Mouse (Mus musculus): ENCODE data around the gene Clec2l.

Clec2l gene

GRCm38 (mm10) chr6:38718625-38719024, 55.8 kb downstream of the Clec2l start:
- DNase-seq (ENCODE audit: low spot score in 2 of 2) = no peak

DNA sequence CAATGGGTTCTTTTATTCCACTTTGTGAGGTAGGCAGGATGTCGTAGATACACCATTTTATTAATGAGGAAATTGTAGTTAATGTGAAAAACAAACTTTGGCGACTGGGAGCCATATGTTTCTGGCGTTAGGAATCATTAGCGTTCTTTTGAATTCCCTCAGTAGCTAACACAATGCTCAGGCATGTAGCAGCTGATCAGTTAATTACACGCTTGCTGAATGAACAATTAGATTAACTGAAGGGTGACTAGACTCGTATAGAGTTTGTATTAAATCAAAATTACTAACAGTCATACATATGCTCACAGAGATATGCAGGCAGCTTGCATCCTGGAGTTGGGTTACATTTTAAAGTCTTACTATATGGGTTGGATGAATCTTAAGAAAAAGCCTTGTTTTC, 56.4 kb downstream of the Clec2l start:
- DNase-seq (ENCODE audit: low spot score in 2 of 2) = no peak

DNA sequence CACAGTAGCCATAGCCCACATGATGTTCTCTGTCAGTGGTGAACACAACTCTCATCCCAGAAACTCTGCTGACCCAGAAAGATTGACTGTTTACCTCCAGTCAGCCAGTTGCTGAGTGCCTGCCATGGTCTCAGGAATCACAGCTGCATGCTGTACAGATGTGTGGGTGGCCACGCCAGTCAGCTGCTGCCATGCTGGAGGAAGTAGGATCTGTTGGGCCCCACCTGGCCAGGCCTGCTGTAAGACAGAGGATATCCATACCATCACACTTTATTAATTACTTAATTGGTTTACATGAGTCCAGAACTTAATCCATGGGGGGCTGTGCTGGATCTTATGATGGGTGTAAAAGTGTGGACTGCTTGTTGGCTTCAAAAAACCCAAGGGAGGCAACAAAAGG, 58.5 kb downstream of the Clec2l start:
- DNase-seq (ENCODE audit: low spot score in 2 of 2) = no peak

GRCm38 (mm10) chr6:38725515-38725914, 62.6 kb downstream of the Clec2l start:
- DNase-seq (ENCODE audit: low spot score in 2 of 2) = no peak

Measured in frontal cortex, postnatal 14 days (tissue).